Comparison of ENCODE assay signal across 21 mouse cellular contexts in genomic region chr15:6517525-6517924, GRCm38 (mm10). TPM values are rescaled to one million over a fixed set of nuclear protein-coding genes. Genes with fewer than 3 reads are reported as not detected.
DNase-seq lines count a peak whose midpoint lies in the region; ATAC-seq and TF ChIP-seq lines count a peak whose summit lies in the region.
"Had no signal": no experiment of that assay in that cellular context is flagged by ENCODE, and none has a peak within 500 bp of the region (broad histone marks: within the 10 kb centered on the region; RNA-seq: fewer than 3 reads in every experiment).

No protein-coding gene starts in this region.

- no peak overlapping the region for H3K4me3 ChIP-seq in cortical plate, adult 2 months (ENCODE audit: insufficient read depth, low read length)

- DNase-seq in frontal cortex, postnatal 25 days (ENCODE audit: low spot score in 2 of 2), result no peak
- peak; percentile 27 for DNase-seq in brain, adult 2 months (ENCODE audit: low read depth, low spot score)
- no peak for DNase-seq in lung, postnatal 10 days
- DNase-seq in c-Kit-positive CD71-positive TER-119-positive erythroid progenitor cells, embryonic 14.5 days (ENCODE audit: low spot score), result no peak
- DNase-seq: adrenal gland, adult 2 months; adrenal gland, adult 8-10 months; adrenal gland, postnatal 10 days; adrenal gland, postnatal 14 days; adrenal gland, postnatal 25 days; adrenal gland, postnatal 36 days; B cell, adult 2 months; cerebellum, adult 11 months; cerebellum, adult 11-12 months; cerebellum, adult 18-20 months; cerebellum, adult 2 months; cerebellum, adult 8-10 months had no signal

- peak; percentile 92 for ATAC-seq in frontal cortex, adult (ENCODE audit: low TSS enrichment)
- ATAC-seq: activated CD4-positive, CD25-positive, alpha-beta regulatory T cell, adult 4 months; CD4-positive, CD25-positive, alpha-beta regulatory T cell, adult 4 months; Patski had no signal

- H3K4me1 ChIP-seq in cortical plate, adult 2 months (ENCODE audit: control insufficient read depth, insufficient read depth, low read length), result no peaks in the 10 kb centered on the region

- TF ChIP-seq CTCF in cortical plate, adult 2 months (IDR thresholded peaks at IDR 0.05; ENCODE audit: extremely low read depth, insufficient read depth, low read length), result no peak

- no peak for TF ChIP-seq POLR2A in cortical plate, adult 2 months (IDR thresholded peaks at IDR 0.05; ENCODE audit: extremely low read depth, insufficient read depth, low read length)

- H3K27ac ChIP-seq in cortical plate, adult 2 months (ENCODE audit: insufficient read depth, low read length), result 0 out of 2 replicates have a peak overlapping the region, but pooled peaks have one; percentile 23

RNA-seq across cellular contexts. Expression of gene Fyb, which starts 5.1 kb away (rescaled TPM):
- 3.7 and 4.7 TPM in 2 replicates for polyA plus RNA-seq in cortical plate, adult 2 months (2012; rRNA removed)
